Mouse (Mus musculus): ENCODE measurements around the gene Dync2h1.
"Not testable (repeated sequence)": the region's sequence is repeated elsewhere in the genome, so short reads cannot be mapped to it uniquely, and the experiment has no call there.

Gene Dync2h1

GRCm38 (mm10) chr9:7184172-7184896 lies at the start of gene Dync2h1, which contains the start of gene Dcun1d5:
Dync2h1 (minus strand) TSS chr9:7184446.
Dcun1d5 (plus strand) TSS chr9:7184520.
- peak; percentile 96 for DNase-seq (ENCODE audit: low spot score)

- DNase-seq (ENCODE audit: low spot score) = peak; percentile 35
Measured at GRCm38 (mm10) chr9:7221460-7221859, 37.2 kb upstream of the Dync2h1 start.

- no peak for DNase-seq (ENCODE audit: low spot score)
Measured at GRCm38 (mm10) chr9:7221024-7221423, 36.8 kb upstream of the Dync2h1 start.

DNA sequence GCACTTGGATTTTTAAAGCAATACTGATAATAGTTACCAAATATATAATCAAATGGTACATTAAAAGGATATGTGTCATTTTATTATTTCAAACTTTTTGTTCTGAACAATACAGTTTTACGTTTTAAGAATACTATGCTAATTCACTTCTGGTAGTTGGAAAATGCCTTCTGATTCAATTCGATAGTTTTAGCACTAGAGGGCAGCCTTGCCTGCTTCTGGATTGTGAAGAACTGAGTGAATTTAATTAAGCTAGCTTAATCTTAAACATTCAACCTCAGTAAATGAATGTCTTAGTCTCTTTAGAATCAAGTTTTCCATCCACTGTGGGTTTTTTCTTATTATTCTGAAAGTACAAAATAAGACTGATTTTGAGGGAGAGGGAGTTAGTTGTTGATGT lies 32.0 kb upstream of the Dync2h1 start:
- DNase-seq (ENCODE audit: low spot score) = peak; percentile 24

DNA sequence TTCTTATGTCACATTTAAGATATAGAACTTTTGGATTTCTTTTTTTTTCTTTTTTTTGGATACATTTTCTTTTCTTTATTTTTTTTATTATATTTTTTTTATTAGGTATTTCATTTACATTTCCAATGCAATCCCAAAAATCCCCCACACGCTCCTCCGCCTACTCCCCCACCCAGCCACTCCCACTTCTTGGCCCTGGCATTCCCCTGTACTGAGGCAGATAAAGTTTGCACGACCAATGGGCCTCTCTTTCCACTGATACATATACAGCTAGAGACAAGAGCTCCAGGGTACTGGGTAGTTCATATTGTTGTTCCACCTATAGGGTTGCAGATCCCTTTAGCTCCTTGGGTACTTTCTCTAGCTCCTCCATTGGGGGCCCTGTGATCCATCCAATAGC lies 6.4 kb upstream of the Dync2h1 start:
- not testable (repeated sequence) for DNase-seq (ENCODE audit: low spot score)

- DNase-seq (ENCODE audit: low spot score) = no peak
Measured at GRCm38 (mm10) chr9:7184897-7185291, 648 bp upstream of the Dync2h1 start.

GRCm38 (mm10) chr9:7176618-7177610 lies 7.3 kb downstream of the Dync2h1 start:
- DNase-seq (ENCODE audit: low spot score) = peak; percentile 87

GRCm38 (mm10) chr9:7173756-7174155 lies 10.5 kb downstream of the Dync2h1 start:
- DNase-seq (ENCODE audit: low spot score) = no peak

DNA sequence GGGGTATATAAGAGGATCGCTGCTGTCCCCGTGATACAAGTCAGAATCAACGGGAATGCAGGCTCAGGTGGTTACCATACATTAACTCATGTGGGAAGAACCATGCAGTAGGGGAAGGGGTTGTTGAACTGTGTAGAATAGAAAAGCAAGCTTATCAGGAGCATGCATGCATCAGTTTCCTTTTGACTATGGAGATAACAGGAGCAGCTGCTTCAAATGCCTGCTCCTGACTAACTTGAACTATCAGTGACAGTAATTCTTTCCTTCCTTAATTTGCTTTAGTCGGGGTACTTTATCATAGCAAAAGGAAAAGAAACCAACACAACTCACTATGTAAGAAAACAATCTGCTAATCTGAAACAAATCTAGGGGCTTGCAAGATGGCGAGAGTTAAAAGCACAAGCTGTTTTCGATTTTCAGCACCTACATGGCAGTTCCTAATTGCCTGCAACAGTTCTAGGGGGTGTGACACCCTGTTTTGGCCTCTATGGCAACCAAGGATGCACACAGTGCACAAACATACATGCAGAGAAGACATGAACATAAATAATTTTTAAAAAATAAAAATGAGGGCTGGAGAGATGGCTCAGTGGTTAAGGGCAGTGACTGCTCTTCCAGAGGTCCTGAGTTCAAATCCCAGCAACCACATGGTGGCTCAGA lies 16.8 kb downstream of the Dync2h1 start:
- no peak for DNase-seq (ENCODE audit: low spot score)

- DNase-seq (ENCODE audit: low spot score) = no peak
Measured at GRCm38 (mm10) chr9:7160688-7161087, 23.6 kb downstream of the Dync2h1 start.

GRCm38 (mm10) chr9:7159718-7160117 lies 24.5 kb downstream of the Dync2h1 start:
- DNase-seq (ENCODE audit: low spot score) = no peak

- no peak for DNase-seq (ENCODE audit: low spot score)
Measured at GRCm38 (mm10) chr9:7158605-7159004, 25.6 kb downstream of the Dync2h1 start.

GRCm38 (mm10) chr9:7154391-7154790 lies 29.9 kb downstream of the Dync2h1 start:
- no peak for DNase-seq (ENCODE audit: low spot score)

GRCm38 (mm10) chr9:7122863-7123262 lies 61.4 kb downstream of the Dync2h1 start:
- no peak for DNase-seq (ENCODE audit: low spot score)

GRCm38 (mm10) chr9:7110166-7110565 lies 74.1 kb downstream of the Dync2h1 start:
- DNase-seq (ENCODE audit: low spot score) = no peak

- DNase-seq (ENCODE audit: low spot score) = no peak
Measured at GRCm38 (mm10) chr9:7101361-7101760, 82.9 kb downstream of the Dync2h1 start.

- DNase-seq (ENCODE audit: low spot score) = no peak
Measured at GRCm38 (mm10) chr9:7074625-7075024, 109.6 kb downstream of the Dync2h1 start.

- no peak for DNase-seq (ENCODE audit: low spot score)
Measured at GRCm38 (mm10) chr9:7070846-7071245, 113.4 kb downstream of the Dync2h1 start.

DNA sequence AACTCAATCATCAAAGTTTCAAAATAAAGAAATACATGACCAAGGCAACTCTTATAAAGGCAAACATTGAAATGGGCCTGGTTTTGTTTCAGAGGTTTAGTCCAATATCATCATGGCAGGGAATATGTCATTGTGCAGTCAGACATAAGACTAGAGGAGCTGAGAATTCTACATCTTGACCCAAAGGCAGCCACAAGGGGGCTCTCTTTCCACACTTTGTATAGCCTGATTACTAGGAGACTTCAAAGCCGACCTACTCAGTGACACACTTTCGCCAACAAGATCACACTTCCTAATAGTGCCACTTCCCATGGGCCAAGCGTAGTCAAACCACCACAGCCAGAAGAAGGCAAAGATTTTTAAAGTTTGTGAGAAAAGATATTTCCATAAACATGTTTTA lies 133.7 kb downstream of the Dync2h1 start:
- DNase-seq (ENCODE audit: low spot score) = no peak

- peak; percentile 2 for DNase-seq (ENCODE audit: low spot score)
Measured at GRCm38 (mm10) chr9:7042635-7043273, 141.5 kb downstream of the Dync2h1 start.

DNA sequence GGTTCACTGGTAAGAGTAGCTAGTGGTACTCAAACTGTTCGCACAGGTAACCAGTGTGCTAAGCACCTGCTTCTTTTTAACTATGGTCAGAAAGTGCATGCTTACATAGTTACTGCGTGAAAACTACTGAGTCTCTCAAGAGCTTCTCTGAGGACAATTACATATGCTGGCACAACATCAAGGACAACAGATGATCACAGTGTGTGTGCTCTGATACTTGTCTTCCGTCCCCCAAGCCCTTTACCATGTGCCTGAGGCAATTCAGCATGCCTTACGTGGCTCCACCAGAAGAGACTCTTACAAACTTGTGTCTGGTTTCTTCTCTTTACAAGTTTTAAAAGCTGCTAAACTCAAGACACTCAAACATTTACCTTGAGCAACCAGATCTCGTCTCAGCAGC lies 143.0 kb downstream of the Dync2h1 start:
- DNase-seq (ENCODE audit: low spot score) = no peak

GRCm38 (mm10) chr9:7032553-7032952 lies 151.7 kb downstream of the Dync2h1 start:
- DNase-seq (ENCODE audit: low spot score) = no peak
